Mouse (Mus musculus): ENCODE measurements around the gene Myt1l. TPM values are rescaled to one million over a fixed set of nuclear protein-coding genes. Genes with fewer than 3 reads are reported as not detected.

The Myt1l gene
- polyA plus RNA-seq, 1 experiment: 0.11 TPM

DNA sequence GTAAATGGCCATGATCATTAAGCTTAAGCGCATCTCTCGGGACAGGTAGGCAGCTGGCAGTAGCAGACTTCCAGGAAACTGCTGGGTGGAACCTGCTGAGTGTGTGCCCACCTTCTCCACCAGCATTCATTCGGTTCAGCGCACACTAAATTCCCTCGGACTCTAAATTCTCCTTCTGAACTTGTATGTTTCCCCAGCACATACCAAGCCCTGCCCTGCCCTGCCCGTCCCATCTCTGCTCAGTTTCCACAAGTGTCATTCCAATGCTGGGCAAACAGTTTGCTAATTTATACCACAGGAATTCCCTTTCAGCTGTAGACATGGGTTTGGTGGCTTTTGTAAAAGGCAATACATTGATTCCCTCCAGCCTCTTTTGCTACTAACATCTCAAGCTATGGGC lies 436.8 kb downstream of the Myt1l start:
- Histone ChIP-seq H3K27ac (ENCODE audit: control insufficient read depth, insufficient read depth, low read length) (no peak overlapping the region), H3K27me3 (ENCODE audit: control insufficient read depth, insufficient read depth, low read length) (no peaks in the 10 kb centered on the region), H3K4me3 (ENCODE audit: control insufficient read depth, insufficient read depth, low read length) (no peak overlapping the region), H3K36me3 (ENCODE audit: control insufficient read depth, insufficient read depth, low read length) (no peaks in the 10 kb centered on the region), H3K4me1 (replicated peaks; ENCODE audit: control insufficient read depth, insufficient read depth, low read length) (no peaks in the 10 kb centered on the region)
- 94% methylated on average over 6 of the region's 6 CpGs for WGBS
- DNase-seq: no peak
- no peak for TF ChIP-seq CTCF (IDR thresholded peaks at IDR 0.05; ENCODE audit: borderline replicate concordance, control insufficient read depth, extremely low read depth, insufficient read depth, low read length, poor library complexity)
- TF ChIP-seq POLR2A (IDR thresholded peaks at IDR 0.05; ENCODE audit: control insufficient read depth, extremely low read depth, insufficient read depth, low read length, poor library complexity): no peak

GRCm38 (mm10) chr12:29971795-29972464 lies 443.7 kb downstream of the Myt1l start:
- Histone ChIP-seq H3K27me3 (ENCODE audit: control insufficient read depth, insufficient read depth, low read length) (no peaks in the 10 kb centered on the region), H3K4me1 (replicated peaks; ENCODE audit: control insufficient read depth, insufficient read depth, low read length) (no peaks in the 10 kb centered on the region), H3K27ac (ENCODE audit: control insufficient read depth, insufficient read depth, low read length) (no peak overlapping the region), H3K4me3 (ENCODE audit: control insufficient read depth, insufficient read depth, low read length) (no peak overlapping the region), H3K36me3 (ENCODE audit: control insufficient read depth, insufficient read depth, low read length) (no peaks in the 10 kb centered on the region)
- 92% methylated on average over 7 of the region's 7 CpGs for WGBS
- no peak for TF ChIP-seq POLR2A (IDR thresholded peaks at IDR 0.05; ENCODE audit: control insufficient read depth, extremely low read depth, insufficient read depth, low read length, poor library complexity)
- TF ChIP-seq CTCF (IDR thresholded peaks at IDR 0.05; ENCODE audit: borderline replicate concordance, control insufficient read depth, extremely low read depth, insufficient read depth, low read length, poor library complexity): no peak
- no peak for DNase-seq

- no peak overlapping the region for H3K27ac ChIP-seq (ENCODE audit: control insufficient read depth, insufficient read depth, low read length)
- no peak overlapping the region for H3K4me3 ChIP-seq (ENCODE audit: control insufficient read depth, insufficient read depth, low read length)
- TF ChIP-seq POLR2A (IDR thresholded peaks at IDR 0.05; ENCODE audit: control insufficient read depth, extremely low read depth, insufficient read depth, low read length, poor library complexity) (no peak), CTCF (IDR thresholded peaks at IDR 0.05; ENCODE audit: borderline replicate concordance, control insufficient read depth, extremely low read depth, insufficient read depth, low read length, poor library complexity) (no peak)
- no peaks in the 10 kb centered on the region for H3K27me3 ChIP-seq (ENCODE audit: control insufficient read depth, insufficient read depth, low read length)
- H3K36me3 ChIP-seq (ENCODE audit: control insufficient read depth, insufficient read depth, low read length): no peaks in the 10 kb centered on the region
- H3K4me1 ChIP-seq (replicated peaks; ENCODE audit: control insufficient read depth, insufficient read depth, low read length): no peaks in the 10 kb centered on the region
- no peak for DNase-seq
- 85% methylated on average over 6 of the region's 6 CpGs for WGBS
Observed at GRCm38 (mm10) chr12:29972533-29972932, 444.3 kb downstream of the Myt1l start.

Data from thymus, adult 2 months (tissue).